Mouse (Mus musculus) spleen, postnatal 36 days (tissue): ENCODE measurements around the gene St3gal3.

Experiments
- DNase-seq, 2 experiments: peaks; one replicate each; pipeline ENCODE4 v3.0.0; 2022; ENCODE audit warnings: low spot score in 2 of 2, mixed read lengths in 1 of 2

The St3gal3 gene

GRCm38 (mm10) chr4:118054615-118055014, 80.1 kb downstream of the St3gal3 start:
- no peak for DNase-seq

GRCm38 (mm10) chr4:118053904-118054303, 80.8 kb downstream of the St3gal3 start:
- DNase-seq: no peak

- DNase-seq: no peak
Measured at GRCm38 (mm10) chr4:118049606-118050302, 85.0 kb downstream of the St3gal3 start.

- no peak for DNase-seq
Measured at GRCm38 (mm10) chr4:118044510-118044909, 90.2 kb downstream of the St3gal3 start.

GRCm38 (mm10) chr4:118043331-118044002, 91.2 kb downstream of the St3gal3 start:
- no peak for DNase-seq

- DNase-seq: no peak
Measured at GRCm38 (mm10) chr4:118042671-118043320, 91.9 kb downstream of the St3gal3 start.

GRCm38 (mm10) chr4:118041145-118041544, 93.6 kb downstream of the St3gal3 start:
- no peak for DNase-seq

- no peak for DNase-seq
Measured at GRCm38 (mm10) chr4:118040650-118041049, 94.1 kb downstream of the St3gal3 start.

- DNase-seq: no peak
Measured at GRCm38 (mm10) chr4:118039964-118040363, 94.8 kb downstream of the St3gal3 start.

- DNase-seq: no peak
Measured at GRCm38 (mm10) chr4:118038023-118038422, 96.7 kb downstream of the St3gal3 start.

GRCm38 (mm10) chr4:118037406-118037805, 97.3 kb downstream of the St3gal3 start:
- no peak for DNase-seq

- no peak for DNase-seq
Measured at GRCm38 (mm10) chr4:118036531-118036930, 98.2 kb downstream of the St3gal3 start.

GRCm38 (mm10) chr4:118035090-118035489, 99.6 kb downstream of the St3gal3 start:
- no peak for DNase-seq

GRCm38 (mm10) chr4:118033026-118033425, 101.7 kb downstream of the St3gal3 start:
- DNase-seq: no peak

- no peak for DNase-seq
Measured at GRCm38 (mm10) chr4:118031776-118032170, 102.9 kb downstream of the St3gal3 start.

- peak in 1 of 2 experiments; percentile 8 for DNase-seq
Measured at GRCm38 (mm10) chr4:118031132-118031775, 103.5 kb downstream of the St3gal3 start.

- DNase-seq: no peak
Measured at GRCm38 (mm10) chr4:118030330-118030729, 104.4 kb downstream of the St3gal3 start.

GRCm38 (mm10) chr4:118029892-118030291, 104.8 kb downstream of the St3gal3 start:
- DNase-seq: no peak

GRCm38 (mm10) chr4:118028994-118029393, 105.7 kb downstream of the St3gal3 start:
- DNase-seq: no peak

GRCm38 (mm10) chr4:118025931-118026330, 108.8 kb downstream of the St3gal3 start:
- DNase-seq: no peak

GRCm38 (mm10) chr4:118025381-118025780, 109.3 kb downstream of the St3gal3 start:
- DNase-seq: no peak

- DNase-seq: no peak
Measured at GRCm38 (mm10) chr4:118022811-118023210, 111.9 kb downstream of the St3gal3 start.
